Mouse (Mus musculus): ENCODE data around the gene Sept4.

Sept4 gene

GRCm38 (mm10) chr11:87568255-87568953, at the start of gene Sept4:
TSS of gene Sept4 (plus strand) at chr11:87568903.
- no peak for ATAC-seq (ENCODE audit: insufficient number of reproducible peaks, low FRiP score, low TSS enrichment)

- no peak; the same call in 1 of the 2 replicates for ATAC-seq (ENCODE audit: insufficient number of reproducible peaks, low FRiP score, low TSS enrichment)
These were observed 49.4 kb upstream of the Sept4 start for GRCm38 (mm10) chr11:87519260-87519659.

GRCm38 (mm10) chr11:87523466-87523865, 45.2 kb upstream of the Sept4 start:
- no peak for ATAC-seq (ENCODE audit: insufficient number of reproducible peaks, low FRiP score, low TSS enrichment)

- no peak for ATAC-seq (ENCODE audit: insufficient number of reproducible peaks, low FRiP score, low TSS enrichment)
These were observed 44.7 kb upstream of the Sept4 start for GRCm38 (mm10) chr11:87523967-87524366.

- no peak for ATAC-seq (ENCODE audit: insufficient number of reproducible peaks, low FRiP score, low TSS enrichment)
These were observed 43.9 kb upstream of the Sept4 start for GRCm38 (mm10) chr11:87524780-87525179.

- ATAC-seq (ENCODE audit: insufficient number of reproducible peaks, low FRiP score, low TSS enrichment) = no peak
These were observed 41.3 kb upstream of the Sept4 start for GRCm38 (mm10) chr11:87527364-87527763.

DNA sequence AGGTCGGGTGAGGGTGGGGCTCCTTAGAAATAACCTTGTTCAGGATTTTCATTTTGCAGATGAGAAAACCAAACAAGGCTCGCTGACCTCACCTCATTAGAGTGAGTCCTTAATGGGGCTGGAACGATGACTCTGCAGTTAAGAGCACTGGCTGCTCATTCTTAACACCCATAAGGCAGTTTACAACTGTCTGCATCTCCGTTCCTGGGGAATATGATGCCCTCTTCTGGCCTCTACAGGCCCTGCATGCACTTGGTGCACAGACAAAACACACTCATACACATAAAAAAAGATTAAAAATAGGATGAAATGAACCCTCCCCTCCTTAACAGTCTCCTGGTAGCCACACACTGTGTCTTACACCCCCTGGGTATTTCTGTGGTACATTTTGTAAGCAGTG, 40.7 kb upstream of the Sept4 start:
- ATAC-seq (ENCODE audit: insufficient number of reproducible peaks, low FRiP score, low TSS enrichment) = no peak

DNA sequence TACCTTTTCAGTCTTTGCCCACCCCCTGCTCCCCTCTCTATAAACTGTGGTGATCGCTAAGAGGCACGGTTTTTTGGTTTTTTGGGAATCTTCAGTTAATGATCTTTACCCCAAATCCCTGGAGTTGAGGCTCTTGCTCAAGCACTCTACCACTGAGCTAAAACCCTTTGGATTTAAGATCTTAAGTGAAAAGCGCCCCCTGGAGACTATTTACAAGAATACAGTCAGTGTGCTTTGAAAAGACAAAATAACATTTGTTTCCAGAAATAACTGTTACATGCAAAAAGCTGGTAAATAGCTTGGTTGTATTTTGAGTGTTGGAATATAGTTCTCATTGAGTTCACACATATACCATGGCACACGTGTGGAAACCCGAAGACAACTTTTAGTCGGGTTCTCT, 37.0 kb upstream of the Sept4 start:
- ATAC-seq (ENCODE audit: insufficient number of reproducible peaks, low FRiP score, low TSS enrichment) = no peak

DNA sequence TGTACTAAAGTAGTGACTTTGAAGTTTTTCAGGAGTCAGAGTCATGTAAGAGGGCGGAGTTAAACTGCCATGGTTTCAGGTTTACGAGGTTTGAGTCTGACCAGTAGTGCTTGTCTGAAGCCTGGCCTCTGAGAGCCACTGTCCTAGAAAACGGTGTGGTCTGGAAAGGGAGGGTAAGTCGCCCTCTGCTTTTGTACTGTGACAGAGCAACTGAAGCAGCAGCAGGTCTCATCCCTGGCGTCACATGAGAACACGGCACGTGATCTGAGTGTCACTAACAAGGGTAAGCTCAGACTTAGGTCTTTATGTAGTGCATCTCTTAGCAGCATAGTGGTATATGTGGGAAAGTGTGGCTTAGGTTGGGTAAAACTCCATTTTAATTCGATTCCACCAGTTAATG, 26.4 kb upstream of the Sept4 start:
- no peak for ATAC-seq (ENCODE audit: insufficient number of reproducible peaks, low FRiP score, low TSS enrichment)

GRCm38 (mm10) chr11:87542906-87543305, 25.8 kb upstream of the Sept4 start:
- no peak for ATAC-seq (ENCODE audit: insufficient number of reproducible peaks, low FRiP score, low TSS enrichment)

GRCm38 (mm10) chr11:87553342-87553741, 15.4 kb upstream of the Sept4 start:
- ATAC-seq (ENCODE audit: insufficient number of reproducible peaks, low FRiP score, low TSS enrichment) = no peak

DNA sequence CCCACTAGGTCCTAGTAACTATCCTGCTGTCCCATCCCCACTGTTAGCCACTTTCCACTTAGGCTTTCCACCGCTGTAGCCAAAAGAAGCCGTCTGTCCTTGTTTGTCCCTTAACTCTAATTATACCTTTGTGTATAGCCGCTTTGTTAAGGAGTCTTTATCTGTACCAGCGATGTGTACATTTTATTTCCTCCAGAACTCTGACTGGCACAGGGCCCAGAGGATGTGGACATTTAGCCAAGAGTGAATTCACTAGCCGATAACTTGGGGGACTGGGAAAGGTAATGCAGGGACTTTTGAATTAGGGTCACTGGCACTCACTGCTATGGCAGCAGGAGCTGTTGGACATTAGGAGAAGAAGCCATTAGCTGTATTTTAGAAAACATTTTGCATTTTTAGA, 14.3 kb upstream of the Sept4 start:
- ATAC-seq (ENCODE audit: insufficient number of reproducible peaks, low FRiP score, low TSS enrichment) = no peak

GRCm38 (mm10) chr11:87555106-87555703, 13.5 kb upstream of the Sept4 start:
- ATAC-seq (ENCODE audit: insufficient number of reproducible peaks, low FRiP score, low TSS enrichment) = no peak

DNA sequence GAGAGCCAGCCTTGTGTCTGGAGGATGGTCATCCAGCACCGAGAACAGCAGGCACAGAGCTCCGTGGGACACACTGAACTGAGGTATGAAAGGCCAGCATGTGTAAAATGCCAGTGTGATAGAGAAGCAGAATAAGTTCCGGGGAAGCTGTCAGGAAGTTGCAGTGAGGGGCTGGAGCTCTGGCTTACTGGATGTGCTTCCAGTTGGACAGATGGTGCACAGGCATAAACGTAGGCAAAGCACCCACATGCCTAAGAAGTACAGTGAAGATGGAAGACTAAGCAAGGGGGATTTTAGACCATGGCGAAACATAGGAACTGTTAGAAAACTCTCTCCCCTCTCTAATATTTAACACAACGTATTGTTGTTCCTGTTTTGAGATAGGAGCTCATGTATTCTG, 7.5 kb upstream of the Sept4 start:
- ATAC-seq (ENCODE audit: insufficient number of reproducible peaks, low FRiP score, low TSS enrichment) = no peak

- no peak for ATAC-seq (ENCODE audit: insufficient number of reproducible peaks, low FRiP score, low TSS enrichment)
These were observed 2.2 kb upstream of the Sept4 start, which contains the start of gene Gm11492 for GRCm38 (mm10) chr11:87566501-87566900. TSS of gene Gm11492 (plus strand) at chr11:87566653.

DNA sequence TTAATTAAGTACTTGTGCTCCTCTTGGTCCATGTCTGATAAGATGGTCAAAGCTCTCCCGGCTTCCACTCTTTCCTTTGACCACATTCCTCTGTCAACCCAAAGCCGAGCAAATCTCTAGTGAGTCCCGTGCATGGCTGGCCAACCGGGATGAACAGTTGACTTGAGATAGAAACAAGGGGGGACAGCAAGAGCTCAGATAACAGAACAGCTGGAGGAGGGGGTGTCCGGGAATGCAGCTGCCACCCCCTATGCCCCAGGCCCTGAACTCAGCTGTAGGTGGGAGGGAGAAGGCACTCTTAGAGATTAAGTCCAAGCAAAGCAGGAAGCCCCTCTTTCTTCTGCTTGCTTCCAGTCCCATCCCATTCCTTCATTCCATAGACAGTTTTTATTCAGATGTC, 2.0 kb downstream of the Sept4 start:
- ATAC-seq (ENCODE audit: insufficient number of reproducible peaks, low FRiP score, low TSS enrichment) = no peak

- no peak for ATAC-seq (ENCODE audit: insufficient number of reproducible peaks, low FRiP score, low TSS enrichment)
These were observed 2.8 kb downstream of the Sept4 start for GRCm38 (mm10) chr11:87571361-87571950.

- ATAC-seq (ENCODE audit: insufficient number of reproducible peaks, low FRiP score, low TSS enrichment) = no peak
These were observed 5.0 kb downstream of the Sept4 start for GRCm38 (mm10) chr11:87573751-87574150.

DNA sequence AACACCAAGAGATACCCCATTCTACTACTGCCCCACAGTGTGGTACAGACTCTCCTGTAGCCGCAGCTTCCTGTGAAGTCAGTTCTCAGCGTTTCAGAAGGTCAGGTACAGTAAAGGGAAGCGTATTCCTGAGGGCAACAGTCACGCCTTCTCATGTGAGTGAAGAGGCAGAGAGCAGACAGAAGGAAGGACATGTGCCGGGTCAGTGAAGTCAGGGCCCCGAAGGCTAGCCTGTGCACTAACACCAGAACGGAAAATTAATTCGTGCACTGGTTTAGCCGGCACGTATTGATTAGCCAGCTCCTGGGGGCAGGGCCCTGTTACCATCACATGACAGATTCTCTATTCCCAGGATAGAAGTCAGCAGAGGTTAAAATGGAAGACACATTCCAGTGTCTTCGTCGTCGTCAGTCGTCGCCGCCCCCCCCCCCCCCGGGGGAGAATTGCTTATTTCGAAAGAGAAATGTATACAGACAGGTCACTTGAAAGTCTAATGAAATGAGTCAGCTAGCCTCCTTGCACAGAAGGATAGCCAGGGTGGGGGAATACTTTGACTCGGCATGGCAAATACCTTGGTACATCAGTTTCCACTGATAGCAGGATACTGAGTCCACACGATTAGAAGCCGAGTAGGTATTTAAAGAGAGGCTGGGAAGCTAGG, 5.9 kb downstream of the Sept4 start:
- no peak for ATAC-seq (ENCODE audit: insufficient number of reproducible peaks, low FRiP score, low TSS enrichment)

- no peak for ATAC-seq (ENCODE audit: insufficient number of reproducible peaks, low FRiP score, low TSS enrichment)
These were observed 9.0 kb downstream of the Sept4 start for GRCm38 (mm10) chr11:87577601-87578248.

Data from cerebellum, adult (tissue).